Mouse (Mus musculus): ENCODE data around the gene Cd209b. TPM values are rescaled to one million over a fixed set of nuclear protein-coding genes. Genes with fewer than 3 reads are reported as not detected.

Cd209b gene
- 0.27 and 0.33 TPM in 2 replicates for polyA plus RNA-seq (2015; fragmentation: Nextera tagmentation; extraction: Ambion mirVana)

GRCm38 (mm10) chr8:3926744-3927143 is at the start of gene Cd209b:
TSS of gene Cd209b (minus strand) at chr8:3926844.

GRCm38 (mm10) chr8:3954646-3955045 is 28.0 kb upstream of the Cd209b start, which contains the start of gene Cd209c:
TSS of gene Cd209c (minus strand) at chr8:3954746.

GRCm38 (mm10) chr8:3878455-3878854 is 48.2 kb downstream of the Cd209b start, which contains the start of gene Cd209d:
TSS of gene Cd209d (minus strand) at chr8:3878555.

Other genes with a start within 250 kb of the Cd209b start
- gene Fcer2a, start 232.7 kb downstream of the Cd209b start, polyA plus RNA-seq (2015; fragmentation: Nextera tagmentation; extraction: Ambion mirVana) = 0.10 and 0.13 TPM in 2 replicates
- gene Clec4g, start 206.2 kb downstream of the Cd209b start, polyA plus RNA-seq (2015; fragmentation: Nextera tagmentation; extraction: Ambion mirVana) = 0.27 TPM in 1 of 2 replicates, not detected in the other
- gene Cd209a, start 177.9 kb downstream of the Cd209b start, polyA plus RNA-seq (2015; fragmentation: Nextera tagmentation; extraction: Ambion mirVana) = 0.09 and 0.46 TPM in 2 replicates
- gene Cd209e, start 72.5 kb downstream of the Cd209b start, polyA plus RNA-seq (2015; fragmentation: Nextera tagmentation; extraction: Ambion mirVana) = not detected in 2 replicates
- gene Cd209d, start 48.3 kb downstream of the Cd209b start, polyA plus RNA-seq (2015; fragmentation: Nextera tagmentation; extraction: Ambion mirVana) = 0.15 TPM in 1 of 2 replicates, not detected in the other
- 0.12 and 0.26 TPM in 2 replicates for gene Cd209c, start 27.9 kb upstream of the Cd209b start, polyA plus RNA-seq (2015; fragmentation: Nextera tagmentation; extraction: Ambion mirVana)
- gene Cd209f, start 179.0 kb upstream of the Cd209b start, polyA plus RNA-seq (2015; fragmentation: Nextera tagmentation; extraction: Ambion mirVana) = 1.3 and 2.8 TPM in 2 replicates
- 0.09 and 0.12 TPM in 2 replicates for gene Cd209g, start 207.3 kb upstream of the Cd209b start, polyA plus RNA-seq (2015; fragmentation: Nextera tagmentation; extraction: Ambion mirVana)
- 9.6 and 11.2 TPM in 2 replicates for gene Evi5l, start 239.7 kb upstream of the Cd209b start, polyA plus RNA-seq (2015; fragmentation: Nextera tagmentation; extraction: Ambion mirVana)

Measured in skeletal muscle tissue, postnatal 0 days (tissue).